Comparison of ENCODE assay signal across 21 mouse cellular contexts in genomic region chr8:123896366-123896761, GRCm38 (mm10). TPM values are rescaled to one million over a fixed set of nuclear protein-coding genes. Genes with fewer than 3 reads are reported as not detected.
"Had no signal": no experiment of that assay in that cellular context is flagged by ENCODE, and none has a peak within 500 bp of the region (broad histone marks: within the 10 kb centered on the region; RNA-seq: fewer than 3 reads in every experiment).

No protein-coding gene starts in this region.

- ATAC-seq: liver, postnatal 0 days; midbrain, embryonic 15.5 days had no signal

- H3K27ac ChIP-seq: kidney, embryonic 15.5 days; limb, embryonic 15.5 days; liver, embryonic 14.5 days; lung, embryonic 15.5 days; midbrain, embryonic 12.5 days; midbrain, embryonic 15.5 days had no signal

- H3K9ac ChIP-seq: kidney, embryonic 15.5 days; limb, embryonic 15.5 days; liver, embryonic 14.5 days; liver, postnatal 0 days; lung, embryonic 15.5 days; midbrain, embryonic 12.5 days; midbrain, embryonic 15.5 days had no signal

- H3K4me3 ChIP-seq: kidney, embryonic 15.5 days; limb, embryonic 15.5 days; lung, embryonic 15.5 days; midbrain, embryonic 12.5 days; midbrain, embryonic 15.5 days had no signal

- H3K9me3 ChIP-seq: kidney, embryonic 15.5 days; limb, embryonic 15.5 days; lung, embryonic 15.5 days; midbrain, embryonic 12.5 days; midbrain, embryonic 15.5 days had no signal

- DNase-seq: kidney, adult 11 months; kidney, adult 8-10 months; kidney, postnatal 10 days; kidney, postnatal 36 days; layer of hippocampus, postnatal 36 days; liver, postnatal 0 days; lung, postnatal 14 days; lung, postnatal 4 days; thymus, adult 2 months; thymus, postnatal 14 days; thymus, postnatal 4 days had no signal

- H3K4me2 ChIP-seq: kidney, embryonic 15.5 days; limb, embryonic 15.5 days; liver, embryonic 11.5 days; lung, embryonic 15.5 days; midbrain, embryonic 12.5 days; midbrain, embryonic 15.5 days had no signal

RNA-seq across cellular contexts. Expression of gene Acta1, which starts 1.8 kb away (rescaled TPM):
- total RNA-seq: megakaryocyte progenitor cell, adult 5-6 weeks; megakaryocyte-erythroid progenitor cell, adult 5-6 weeks; monocyte, adult 5-6 weeks had no signal
